Mouse (Mus musculus): Measurements from ENCODE around the gene Acvr2a. TPM values are rescaled to one million over a fixed set of nuclear protein-coding genes. Genes with fewer than 3 reads are reported as not detected.

The Acvr2a gene
- total and polyA plus RNA-seq, 3 experiments, result 0.89 to 2.9 (median 2.2) TPM

DNA sequence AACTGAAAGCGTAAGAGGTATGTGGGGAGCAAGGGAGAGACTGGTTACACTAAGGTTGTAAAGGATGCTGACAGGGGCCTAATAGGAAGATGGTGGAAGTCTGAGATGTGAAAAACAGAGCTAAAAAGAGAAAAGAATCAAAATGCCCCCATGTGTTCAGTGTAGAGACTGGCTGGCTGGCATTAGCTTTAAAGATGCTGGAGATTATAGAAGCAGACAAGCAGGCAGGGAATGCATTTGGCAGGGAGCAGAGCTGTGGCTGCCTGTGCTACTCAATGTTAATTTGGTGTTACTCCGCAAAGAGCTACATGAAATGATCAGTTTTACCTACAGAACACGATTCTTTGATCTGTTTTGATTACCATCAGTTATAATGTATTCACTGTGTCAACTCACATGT is 43.3 kb upstream of the Acvr2a start:
- H3K36me3 ChIP-seq (replicated peaks in 1 of 2; ENCODE audit: control insufficient read depth in 1 of 2, insufficient read depth in 1 of 2, low read length in 1 of 2), result no peaks in the 10 kb centered on the region
- no peak overlapping the region for H3K4me3 ChIP-seq (replicated peaks in 1 of 3; ENCODE audit: low read depth in 2 of 3, low read length in 2 of 3, poor library complexity in 1 of 3)
- no peaks in the 10 kb centered on the region for H3K4me1 ChIP-seq (ENCODE audit: control insufficient read depth in 1 of 2, insufficient read depth in 2 of 2)
- no peak overlapping the region; the same call in 1 of the 2 replicates for H3K4me2 ChIP-seq (ENCODE audit: insufficient read depth, low read depth, poor library complexity, severe bottlenecking)
- in situ Hi-C loops (cut with MboI; ENCODE audit: low pct_ligation_motif_present, low pct_unique_long_range_greater_than_20kb, low sequenced_read_pairs), result no loop called here
- no peaks in the 10 kb centered on the region for H3K27me3 ChIP-seq (replicated peaks)
- no peak overlapping the region for H3K27ac ChIP-seq (ENCODE audit: insufficient read depth, low read depth)
- no peak for DNase-seq (ENCODE audit: extremely low read depth)
- no peaks in the 10 kb centered on the region for H3K9me3 ChIP-seq (replicated peaks; ENCODE audit: low read length)
- dilution Hi-C loops (cut with MboI; ENCODE audit: extremely low pct_ligation_motif_present, extremely low pct_unique_long_range_greater_than_20kb, low sequenced_read_pairs), result no loop called here
- TF ChIP-seq JUND (conservative IDR thresholded peaks at IDR 0.05; ENCODE audit: low read depth, low read length), result no peak
- no peak for TF ChIP-seq ZMIZ1 (IDR thresholded peaks at IDR 0.05; ENCODE audit: low read depth, low read length)
- TF ChIP-seq UBTF (IDR thresholded peaks at IDR 0.05; ENCODE audit: low read depth, low read length), result no peak
- TF ChIP-seq GABPA (IDR thresholded peaks at IDR 0.05; ENCODE audit: insufficient replicate concordance, low read depth, low read length), result no peak
- H3K79me2 ChIP-seq (replicated peaks; ENCODE audit: control insufficient read depth, extremely low read depth, insufficient read depth, poor library complexity, severe bottlenecking), result no peaks in the 10 kb centered on the region
- no peak overlapping the region for H3K9ac ChIP-seq (ENCODE audit: insufficient read depth, low read depth)

DNA sequence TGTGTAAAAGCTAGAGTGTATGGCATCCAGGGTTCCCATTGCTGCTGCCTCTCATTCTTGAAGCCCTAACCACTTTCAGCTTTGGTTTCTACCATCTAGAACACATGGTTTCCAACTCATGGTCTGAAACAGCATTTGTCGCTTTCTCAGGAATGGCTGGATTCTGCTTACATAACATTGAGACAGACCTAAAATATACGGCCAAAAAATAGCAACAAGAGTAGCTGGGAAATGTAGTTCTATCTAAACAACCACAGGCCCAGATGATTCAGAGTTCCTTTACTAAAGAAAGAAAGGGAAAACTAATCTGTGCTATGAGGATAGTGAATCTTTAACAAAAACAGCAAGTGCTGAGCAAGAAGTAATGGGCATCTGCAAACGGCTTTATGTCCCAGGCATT is 38.6 kb upstream of the Acvr2a start:
- no peaks in the 10 kb centered on the region for H3K36me3 ChIP-seq (replicated peaks in 1 of 2; ENCODE audit: control insufficient read depth in 1 of 2, insufficient read depth in 1 of 2, low read length in 1 of 2)
- H3K4me1 ChIP-seq (ENCODE audit: control insufficient read depth in 1 of 2, insufficient read depth in 2 of 2), result no peaks in the 10 kb centered on the region; a peak in 1 of 4 replicates
- H3K27me3 ChIP-seq (replicated peaks), result no peaks in the 10 kb centered on the region
- TF ChIP-seq MAZ (IDR thresholded peaks at IDR 0.05; ENCODE audit: low read depth, low read length), result no peak
- no peak for TF ChIP-seq JUND (conservative IDR thresholded peaks at IDR 0.05; ENCODE audit: low read depth, low read length)
- no peak for TF ChIP-seq POLR2AphosphoS2 (IDR thresholded peaks at IDR 0.05; ENCODE audit: low read depth, low read length)
- TF ChIP-seq MAX (IDR thresholded peaks at IDR 0.05; ENCODE audit: low read length), result no peak
- TF ChIP-seq ZMIZ1 (IDR thresholded peaks at IDR 0.05; ENCODE audit: low read depth, low read length), result no peak
- TF ChIP-seq NRF1 (IDR thresholded peaks at IDR 0.05; ENCODE audit: low read depth, low read length), result no peak
- no peak for TF ChIP-seq KAT2A (IDR thresholded peaks at IDR 0.05; ENCODE audit: insufficient replicate concordance, low read length)
- no peak for TF ChIP-seq ETS1 (conservative IDR thresholded peaks at IDR 0.05; ENCODE audit: low read depth, low read length)
- no peak for TF ChIP-seq USF1 (IDR thresholded peaks at IDR 0.05; ENCODE audit: low read depth, low read length)
- TF ChIP-seq SIN3A (IDR thresholded peaks at IDR 0.05; ENCODE audit: low read length), result no peak
- TF ChIP-seq MEF2A (IDR thresholded peaks at IDR 0.05; ENCODE audit: borderline replicate concordance, low read depth, low read length), result no peak
- no peak for TF ChIP-seq USF2 (conservative IDR thresholded peaks at IDR 0.05; ENCODE audit: low read depth, low read length)
- TF ChIP-seq RAD21 (IDR thresholded peaks at IDR 0.05; ENCODE audit: low read depth, low read length), result no peak
- no peak for TF ChIP-seq CTCF (conservative IDR thresholded peaks at IDR 0.05 in 1 of 2, IDR thresholded peaks at IDR 0.05 in 1 of 2; ENCODE audit: low read depth in 2 of 2, low read length in 2 of 2)
- H3K27ac ChIP-seq (ENCODE audit: insufficient read depth, low read depth), result no peak overlapping the region
- in situ Hi-C loops (cut with MboI; ENCODE audit: low pct_ligation_motif_present, low pct_unique_long_range_greater_than_20kb, low sequenced_read_pairs), result no loop called here
- H3K9me3 ChIP-seq (replicated peaks; ENCODE audit: low read length), result no peaks in the 10 kb centered on the region
- no peak for DNase-seq (ENCODE audit: extremely low read depth)
- H3K4me2 ChIP-seq (ENCODE audit: insufficient read depth, low read depth, poor library complexity, severe bottlenecking), result no peak overlapping the region
- H3K79me2 ChIP-seq (replicated peaks; ENCODE audit: control insufficient read depth, extremely low read depth, insufficient read depth, poor library complexity, severe bottlenecking), result no peaks in the 10 kb centered on the region
- no peak overlapping the region for H3K9ac ChIP-seq (ENCODE audit: insufficient read depth, low read depth)
- dilution Hi-C loops (cut with MboI; ENCODE audit: extremely low pct_ligation_motif_present, extremely low pct_unique_long_range_greater_than_20kb, low sequenced_read_pairs), result no loop called here
- H3K4me3 ChIP-seq (replicated peaks in 1 of 3; ENCODE audit: low read depth in 2 of 3, low read length in 2 of 3, poor library complexity in 1 of 3), result no peak overlapping the region

Data from CH12.LX (cell line).